Mouse (Mus musculus) intestine, embryonic 15.5 days (tissue): ENCODE data around the gene Camk2b. TPM values are rescaled to one million over a fixed set of nuclear protein-coding genes. Genes with fewer than 3 reads are reported as not detected.
"Not testable (repeated sequence)": the region's sequence is repeated elsewhere in the genome, so short reads cannot be mapped to it uniquely, and the experiment has no call there.

Source experiments
- ATAC-seq: fragments of 200-750 bp; cut with Nextera tagmentation; 2 replicates; pipeline ENCODE4 v1.8.0; 2017; ENCODE audit warnings: moderate TSS enrichment, moderate library complexity
- H3K27ac ChIP-seq: fragments of 300-500 bp; sonication (generic); 2 replicates; pipeline ENCODE4 v1.5.1; 2015; ENCODE audit warnings: mild to moderate bottlenecking, inconsistent platforms
- H3K27me3 ChIP-seq: fragments of 300-500 bp; sonication (generic); replicated peaks from 2 replicates; pipeline ENCODE4 v1.6.1; 2015; ENCODE audit warnings: inconsistent platforms
- H3K36me3 ChIP-seq: fragments of 300-500 bp; sonication (generic); 2 replicates; pipeline ENCODE4 v1.6.1; 2015; ENCODE audit warnings: inconsistent platforms
- H3K4me1 ChIP-seq: fragments of 300-500 bp; sonication (generic); replicated peaks from 2 replicates; pipeline ENCODE4 v1.6.1; 2015; ENCODE audit warnings: inconsistent platforms
- H3K4me2 ChIP-seq: fragments of 300-500 bp; sonication (generic); replicated peaks from 2 replicates; pipeline ENCODE4 v1.6.1; 2015; ENCODE audit warnings: mild to moderate bottlenecking, inconsistent platforms
- H3K4me3 ChIP-seq: fragments of 300-500 bp; sonication (generic); replicated peaks from 2 replicates; pipeline ENCODE4 v1.5.1; 2015; ENCODE audit warnings: inconsistent platforms
- H3K9ac ChIP-seq: fragments of 300-500 bp; sonication (generic); 2 replicates; pipeline ENCODE4 v1.6.1; 2015; ENCODE audit warnings: inconsistent platforms
- H3K9me3 ChIP-seq: fragments of 300-500 bp; sonication (generic); 2 replicates; pipeline ENCODE4 v1.6.1; 2016; ENCODE audit warnings: inconsistent platforms
- WGBS: fragments of 180-500 bp; shearing (Covaris S2); methylation state at CpG from one replicate; pipeline ENCODE4 v1.1.7; 2015; 5-methylcytosine and 5-hydroxymethylcytosine counted together
- polyA plus RNA-seq: library from polyadenylated mRNA; unstranded; fragments of >200 nt; fragmentation: Nextera tagmentation; extraction: Ambion mirVana; gene quantifications from 2 replicates; pipeline ENCODE4 v1.2.1, GENCODE M21; 2015

Gene Camk2b
- polyA plus RNA-seq, 1 experiment from 2014 or later = 5.3 TPM

GRCm38 (mm10) chr11:6007010-6007778 lies 59.0 kb downstream of the Camk2b start:
- Histone ChIP-seq H3K4me3 (peak overlapping the region; percentile 43), H3K4me1 (peaks cover 17% of the 10 kb centered on the region), H3K9ac (peak overlapping the region; percentile 40; the same call in 1 of the 2 replicates), H3K4me2 (peak overlapping the region; percentile 54)
- peak; percentile 55; the same call in 1 of the 2 replicates for ATAC-seq
- H3K9me3 ChIP-seq, H3K36me3 ChIP-seq, H3K27ac ChIP-seq, H3K27me3 ChIP-seq: not testable (repeated sequence)
- 3% methylated on average over 22 of the region's 49 CpGs for WGBS

GRCm38 (mm10) chr11:6006351-6007009 lies 59.7 kb downstream of the Camk2b start:
- ATAC-seq = not testable (repeated sequence)

GRCm38 (mm10) chr11:6005374-6006043 lies 60.7 kb downstream of the Camk2b start:
- H3K9me3 ChIP-seq, H3K27me3 ChIP-seq, H3K36me3 ChIP-seq, H3K4me3 ChIP-seq, H3K27ac ChIP-seq, H3K9ac ChIP-seq, H3K4me2 ChIP-seq: not testable (repeated sequence)
- 24% methylated on average over 1 of the region's 4 CpGs for WGBS
- peak; percentile 35; the same call in 1 of the 2 replicates for ATAC-seq
- peaks cover 33% of the 10 kb centered on the region for H3K4me1 ChIP-seq

More at GRCm38 (mm10) chr11:6006351-6007009, 59.7 kb downstream of the Camk2b start:
- Histone ChIP-seq H3K4me1 (peaks cover 24% of the 10 kb centered on the region), H3K4me2 (peak overlapping the region; percentile 54), H3K9ac (peak overlapping the region; percentile 40), H3K4me3 (peak overlapping the region; percentile 43)
- H3K27me3 ChIP-seq, H3K27ac ChIP-seq, H3K9me3 ChIP-seq, H3K36me3 ChIP-seq: not testable (repeated sequence)
- under 1% methylated on average over 35 of the region's 44 CpGs for WGBS

GRCm38 (mm10) chr11:6003046-6003639 lies 63.0 kb downstream of the Camk2b start:
- no peaks in the 10 kb centered on the region for H3K36me3 ChIP-seq
- H3K9ac ChIP-seq = no peak overlapping the region
- H3K4me2 ChIP-seq = no peak overlapping the region
- H3K4me1 ChIP-seq = peaks cover 44% of the 10 kb centered on the region
- no peaks in the 10 kb centered on the region for H3K27me3 ChIP-seq
- 48% methylated on average over 2 of the region's 2 CpGs for WGBS
- no peaks in the 10 kb centered on the region for H3K9me3 ChIP-seq
- ATAC-seq = no peak
- no peak overlapping the region for H3K4me3 ChIP-seq
- H3K27ac ChIP-seq = no peak overlapping the region

GRCm38 (mm10) chr11:6001981-6002649 lies 64.0 kb downstream of the Camk2b start:
- no peaks in the 10 kb centered on the region for H3K36me3 ChIP-seq
- H3K4me3 ChIP-seq = no peak overlapping the region
- H3K9ac ChIP-seq = no peak overlapping the region
- no peaks in the 10 kb centered on the region for H3K27me3 ChIP-seq
- H3K4me2 ChIP-seq = peak overlapping the region; percentile 24; the same call in 1 of the 2 replicates
- whole genome bisulfite sequencing = 71% methylated on average over 9 of the region's 9 CpGs
- no peak overlapping the region for H3K27ac ChIP-seq
- ATAC-seq = peak; percentile 64
- H3K4me1 ChIP-seq = peaks cover 44% of the 10 kb centered on the region
- H3K9me3 ChIP-seq = no peaks in the 10 kb centered on the region

- Histone ChIP-seq H3K4me1 (peaks cover 44% of the 10 kb centered on the region), H3K36me3 (no peaks in the 10 kb centered on the region), H3K4me3 (no peak overlapping the region), H3K27me3 (no peaks in the 10 kb centered on the region), H3K4me2 (no peak overlapping the region), H3K9ac (peak overlapping the region; percentile 10; the same call in 1 of the 2 replicates), H3K27ac (peak overlapping the region; percentile 91), H3K9me3 (no peaks in the 10 kb centered on the region)
- 75% methylated on average over 14 of the region's 14 CpGs for WGBS
- ATAC-seq = no peak; the same call in 1 of the 2 replicates
Measured at GRCm38 (mm10) chr11:6000961-6001682, 65.0 kb downstream of the Camk2b start.

- peak overlapping the region; percentile 36 for H3K4me2 ChIP-seq
- ATAC-seq = peak; percentile 81
- peaks cover 44% of the 10 kb centered on the region for H3K4me1 ChIP-seq
- 16% methylated on average over 8 of the region's 8 CpGs for whole genome bisulfite sequencing
- H3K27me3 ChIP-seq = no peaks in the 10 kb centered on the region
- no peak overlapping the region for H3K4me3 ChIP-seq
- peak overlapping the region; percentile 91 for H3K27ac ChIP-seq
- no peaks in the 10 kb centered on the region for H3K36me3 ChIP-seq
- H3K9ac ChIP-seq = peak overlapping the region; percentile 11; the same call in 1 of the 2 replicates
- no peaks in the 10 kb centered on the region for H3K9me3 ChIP-seq
Measured at GRCm38 (mm10) chr11:5999832-6000771, 66.1 kb downstream of the Camk2b start.

- H3K9ac ChIP-seq = no peak overlapping the region
- no peak overlapping the region for H3K27ac ChIP-seq
- H3K4me3 ChIP-seq = no peak overlapping the region
- ATAC-seq = no peak
- no peaks in the 10 kb centered on the region for H3K36me3 ChIP-seq
- H3K4me1 ChIP-seq = peaks cover 38% of the 10 kb centered on the region
- WGBS = 92% methylated on average over 2 of the region's 2 CpGs
- H3K9me3 ChIP-seq = no peaks in the 10 kb centered on the region
- no peaks in the 10 kb centered on the region for H3K27me3 ChIP-seq
- H3K4me2 ChIP-seq = no peak overlapping the region
Measured at GRCm38 (mm10) chr11:5998472-5998871, 67.7 kb downstream of the Camk2b start.

- peak; percentile 60 for ATAC-seq
- Histone ChIP-seq H3K9me3 (no peaks in the 10 kb centered on the region), H3K4me1 (peaks cover 15% of the 10 kb centered on the region), H3K36me3 (no peaks in the 10 kb centered on the region), H3K4me3 (no peak overlapping the region), H3K4me2 (no peak overlapping the region), H3K27ac (no peak overlapping the region), H3K9ac (no peak overlapping the region), H3K27me3 (no peaks in the 10 kb centered on the region)
- WGBS = 15% methylated on average over 8 of the region's 8 CpGs
Measured at GRCm38 (mm10) chr11:5995989-5996388, 70.2 kb downstream of the Camk2b start.

- H3K4me1 ChIP-seq = peaks cover 5% of the 10 kb centered on the region
- no peak overlapping the region for H3K27ac ChIP-seq
- ATAC-seq = no peak
- no peak overlapping the region for H3K4me3 ChIP-seq
- no peak overlapping the region for H3K4me2 ChIP-seq
- 66% methylated on average over 3 of the region's 3 CpGs for WGBS
- no peaks in the 10 kb centered on the region for H3K27me3 ChIP-seq
- no peaks in the 10 kb centered on the region for H3K36me3 ChIP-seq
- no peaks in the 10 kb centered on the region for H3K9me3 ChIP-seq
- H3K9ac ChIP-seq = no peak overlapping the region
Measured at GRCm38 (mm10) chr11:5994880-5995279, 71.3 kb downstream of the Camk2b start.
